Mouse (Mus musculus) lung, adult 2 months (tissue): ENCODE data around the gene Fam151a.

Source experiments
- CTCF ChIP-seq: fragments of 200-500 bp; IDR thresholded peaks from 2 replicates; pipeline ENCODE4 v1.5.1; 2011; ENCODE audit warnings: mild to moderate bottlenecking, low read length, control low read depth; ENCODE audit not compliant: insufficient read depth
- POLR2A ChIP-seq: fragments of 200-500 bp; IDR thresholded peaks from 2 replicates; pipeline ENCODE4 v1.6.1; 2011; ENCODE audit warnings: low read depth, mild to moderate bottlenecking, control low read depth, low read length, borderline replicate concordance; ENCODE audit errors: extremely low read depth

DNA sequence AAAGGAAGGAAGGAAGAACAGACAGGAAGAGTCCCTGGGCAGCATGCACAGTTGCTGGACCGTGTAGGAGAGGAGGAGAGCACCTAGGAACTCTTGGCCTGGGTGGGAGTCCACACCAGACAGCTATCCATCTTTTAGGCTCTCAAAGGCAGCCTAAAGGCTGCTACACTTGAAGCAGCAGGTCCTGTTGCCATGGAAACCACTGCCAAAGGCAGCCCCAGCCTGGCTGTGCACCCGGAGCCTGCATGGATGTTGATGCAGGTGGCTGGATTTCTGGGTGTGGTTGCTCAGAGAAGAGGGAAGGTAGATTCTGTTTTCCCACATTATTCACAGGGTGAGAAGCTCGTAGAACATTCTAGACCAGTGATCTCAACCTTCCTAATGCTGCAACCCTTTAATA lies 43.3 kb downstream of the Fam151a start:
- no peak for TF ChIP-seq CTCF
- no peak for TF ChIP-seq POLR2A
